Mouse (Mus musculus): ENCODE results near the gene Clptm1.
A peak's percentile ranks its signal among the peaks of the same experiment; 100 is the strongest.

Clptm1 gene

GRCm38 (mm10) chr7:19664955-19665841 lies at the start of gene Clptm1:
Gene Clptm1, minus strand, starts transcription at chr7:19665033.
- peak; percentile 97 for DNase-seq

- peak; percentile 53 for DNase-seq
Measured at GRCm38 (mm10) chr7:19713598-19713997, 48.8 kb upstream of the Clptm1 start.

- peak; percentile 54 for DNase-seq
Measured at GRCm38 (mm10) chr7:19713196-19713595, 48.4 kb upstream of the Clptm1 start.

GRCm38 (mm10) chr7:19712414-19712813 lies 47.6 kb upstream of the Clptm1 start:
- no peak for DNase-seq

- DNase-seq = peak; percentile 43
Measured at GRCm38 (mm10) chr7:19710650-19711049, 45.8 kb upstream of the Clptm1 start.

- DNase-seq = no peak
Measured at GRCm38 (mm10) chr7:19705271-19705670, 40.4 kb upstream of the Clptm1 start.

- DNase-seq = no peak
Measured at GRCm38 (mm10) chr7:19704475-19704874, 39.6 kb upstream of the Clptm1 start.

- DNase-seq = no peak
Measured at GRCm38 (mm10) chr7:19702859-19703555, 38.2 kb upstream of the Clptm1 start.

- DNase-seq = no peak
Measured at GRCm38 (mm10) chr7:19701069-19701761, 36.4 kb upstream of the Clptm1 start.

- no peak for DNase-seq
Measured at GRCm38 (mm10) chr7:19700299-19701068, 35.7 kb upstream of the Clptm1 start.

GRCm38 (mm10) chr7:19699827-19700148 lies 35.0 kb upstream of the Clptm1 start:
- no peak for DNase-seq

- DNase-seq = peak; percentile 45
Measured at GRCm38 (mm10) chr7:19698907-19699826, 34.3 kb upstream of the Clptm1 start, which contains the start of gene Apoe. Gene Apoe, minus strand, starts transcription at chr7:19699188.

GRCm38 (mm10) chr7:19697949-19698906 lies 33.4 kb upstream of the Clptm1 start:
- no peak for DNase-seq

- DNase-seq = no peak
Measured at GRCm38 (mm10) chr7:19696336-19696873, 31.6 kb upstream of the Clptm1 start.

- DNase-seq = no peak
Measured at GRCm38 (mm10) chr7:19695881-19696280, 31.0 kb upstream of the Clptm1 start.

GRCm38 (mm10) chr7:19695213-19695594 lies 30.4 kb upstream of the Clptm1 start:
- no peak for DNase-seq

- no peak for DNase-seq
Measured at GRCm38 (mm10) chr7:19694336-19695212, 29.7 kb upstream of the Clptm1 start.

GRCm38 (mm10) chr7:19693421-19693820 lies 28.6 kb upstream of the Clptm1 start:
- DNase-seq = no peak
